Mouse (Mus musculus) small intestine, adult 2 months (tissue): ENCODE measurements around the gene Stard10.

Source experiments
- CTCF ChIP-seq: fragments of 200-500 bp; IDR thresholded peaks from 2 replicates; pipeline ENCODE4 v1.5.1; 2012; ENCODE audit warnings: low read depth, mild to moderate bottlenecking, control low read depth, inconsistent platforms, low read length, moderate library complexity, mixed read lengths; ENCODE audit not compliant: insufficient replicate concordance, insufficient read length; ENCODE audit errors: extremely low read depth
- POLR2A ChIP-seq: fragments of 200-500 bp; IDR thresholded peaks from 2 replicates; pipeline ENCODE4 v1.6.1; 2012; ENCODE audit warnings: low read depth, mild to moderate bottlenecking, control low read depth, inconsistent platforms, low read length, moderate library complexity

- TF ChIP-seq CTCF (no peak), POLR2A (no peak)
Measured at GRCm38 (mm10) chr7:101393015-101393414, 76.1 kb downstream of the Stard10 start.
